Mouse (Mus musculus) adipocyte (in vitro differentiated cells): ENCODE results near the gene Gm10718.
A peak's percentile ranks its signal among the peaks of the same experiment; 100 is the strongest.
"Not testable (repeated sequence)": the region's sequence is repeated elsewhere in the genome, so short reads cannot be mapped to it uniquely, and the experiment has no call there.

ENCODE experiments used
- DNase-seq: peaks from one replicate; pipeline ENCODE4 v3.0.0-alpha.2; 2016; ENCODE audit warnings: low spot score

The Gm10718 gene

GRCm38 (mm10) chr9:3023312-3023984 is at the start of gene Gm10718:
Gene Gm10718 (plus strand): TSS chr9:3023547.
- not testable (repeated sequence) for DNase-seq

GRCm38 (mm10) chr9:3000445-3000972 is 22.8 kb upstream of the Gm10718 start, which contains the start of gene Gm10722:
Gene Gm10722 (plus strand): TSS chr9:3000922.
- peak; percentile 69 for DNase-seq

DNA sequence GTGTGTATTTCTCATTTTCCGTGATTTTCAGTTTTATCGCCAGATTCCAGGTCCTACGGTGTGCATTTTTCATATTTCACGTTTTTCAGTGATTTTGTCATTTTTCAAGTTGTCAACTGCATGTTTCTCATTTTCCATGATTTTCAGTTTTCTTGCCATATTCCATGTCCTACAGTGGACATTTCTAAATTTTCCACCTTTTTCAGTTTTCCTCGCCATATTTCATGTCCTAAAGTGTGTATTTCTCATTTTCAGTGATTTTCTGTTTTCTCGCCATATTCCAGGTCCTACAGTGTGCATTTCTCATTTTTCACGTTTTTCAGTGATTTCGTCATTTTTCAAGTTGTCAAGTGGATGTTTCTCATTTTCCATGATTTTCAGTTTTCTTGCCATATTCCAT is 22.3 kb upstream of the Gm10718 start:
- DNase-seq, result not testable (repeated sequence)

DNA sequence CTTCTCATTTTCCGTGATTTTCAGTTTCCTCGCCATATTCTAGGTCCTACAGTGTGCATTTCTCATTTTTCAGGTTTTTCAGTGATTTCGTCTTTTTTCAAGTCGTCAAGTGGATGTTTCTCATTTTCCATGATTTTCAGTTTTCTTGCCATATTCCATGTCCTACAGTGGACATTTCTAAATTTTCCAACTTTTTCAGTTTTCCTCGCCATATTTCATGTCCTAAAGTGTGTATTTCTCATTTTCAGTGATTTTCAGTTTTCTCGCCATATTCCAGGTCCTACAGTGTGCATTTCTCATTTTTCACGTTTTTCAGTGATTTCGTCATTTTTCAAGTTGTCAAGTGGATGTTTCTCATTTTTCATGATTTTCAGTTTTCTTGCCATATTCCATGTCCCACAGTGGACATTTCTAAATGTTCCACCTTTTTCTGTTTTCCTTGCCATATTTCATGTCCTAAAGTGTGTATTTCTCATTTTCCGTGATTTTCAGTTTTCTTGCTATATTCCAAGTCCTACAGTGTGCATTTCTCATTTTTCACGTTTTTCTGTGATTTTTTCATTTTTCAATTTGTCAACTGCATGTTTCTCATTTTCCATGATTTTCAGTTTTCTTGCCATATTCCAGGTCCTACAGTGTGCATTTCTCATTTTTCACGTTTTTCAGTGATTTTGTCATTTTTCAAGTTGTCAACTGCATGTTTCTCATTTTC is 21.2 kb upstream of the Gm10718 start:
- peak; percentile 25 for DNase-seq

DNA sequence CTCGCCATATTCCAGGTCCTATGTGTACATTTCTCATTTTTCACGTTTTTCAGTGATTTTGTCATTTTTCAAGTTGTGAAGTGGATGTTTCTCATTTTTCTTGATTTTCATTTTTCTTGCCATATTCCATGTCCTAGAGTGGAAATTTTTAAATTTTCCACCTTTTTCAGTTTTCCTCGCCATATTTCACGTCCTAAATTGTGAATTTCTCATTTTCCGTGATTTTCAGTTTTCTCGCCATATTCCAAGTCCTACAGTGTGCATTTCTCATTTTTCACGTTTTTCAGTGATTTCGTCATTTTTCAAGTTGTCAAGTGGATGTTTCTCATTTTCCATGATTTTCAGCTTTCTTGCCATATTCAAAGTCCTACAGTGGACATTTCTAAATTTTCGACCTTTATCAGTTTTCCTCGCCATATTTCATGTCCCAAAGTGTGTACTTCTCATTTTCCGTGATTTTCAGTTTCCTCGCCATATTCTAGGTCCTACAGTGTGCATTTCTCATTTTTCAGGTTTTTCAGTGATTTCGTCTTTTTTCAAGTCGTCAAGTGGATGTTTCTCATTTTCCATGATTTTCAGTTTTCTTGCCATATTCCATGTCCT is 20.5 kb upstream of the Gm10718 start, which contains the start of gene Gm11168:
TSS of gene Gm11168 (plus strand) at position 553 of the 603 bp plus-strand sequence.
- DNase-seq, result not testable (repeated sequence)

- DNase-seq, result not testable (repeated sequence)
Observed at GRCm38 (mm10) chr9:3006179-3006578, 17.2 kb upstream of the Gm10718 start.

DNA sequence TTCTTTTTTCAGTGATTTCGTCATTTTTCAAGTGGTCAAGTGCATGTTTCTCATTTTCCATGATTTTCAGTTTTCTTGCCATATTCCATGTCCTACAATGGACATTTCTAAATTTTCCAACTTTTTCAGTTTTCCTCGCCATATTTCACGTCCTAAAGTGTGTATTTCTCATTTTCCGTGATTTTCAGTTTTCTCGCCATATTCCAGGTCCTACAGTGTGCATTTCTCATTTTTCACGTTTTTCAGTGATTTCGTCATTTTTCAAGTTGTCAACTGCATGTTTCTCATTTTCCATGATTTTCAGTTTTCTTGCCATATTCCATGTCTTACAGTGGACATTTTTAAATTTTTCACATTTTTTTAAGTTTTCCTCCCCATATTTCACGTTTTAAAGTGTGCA is 16.7 kb upstream of the Gm10718 start:
- DNase-seq, result not testable (repeated sequence)

- DNase-seq, result peak; percentile 39
Observed at GRCm38 (mm10) chr9:3007272-3007671, 16.1 kb upstream of the Gm10718 start.

DNA sequence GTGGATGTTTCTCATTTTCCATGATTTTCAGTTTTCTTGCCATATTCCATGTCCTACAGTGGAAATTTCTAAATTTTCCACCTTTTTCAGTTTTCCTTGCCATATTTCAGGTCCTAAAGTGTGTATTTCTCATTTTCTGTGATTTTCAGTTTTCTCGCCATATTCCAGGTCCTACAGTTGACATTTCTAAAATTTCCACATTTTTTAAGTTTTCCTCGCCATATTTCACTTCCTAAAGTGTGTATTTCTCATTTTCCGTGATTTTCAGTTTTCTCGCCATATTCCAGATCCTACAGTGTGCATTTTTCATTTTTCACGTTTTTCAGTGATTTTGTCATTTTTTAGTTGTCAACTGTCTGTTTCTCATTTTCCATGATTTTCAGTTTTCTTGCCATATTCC is 14.0 kb upstream of the Gm10718 start:
- DNase-seq, result not testable (repeated sequence)

DNA sequence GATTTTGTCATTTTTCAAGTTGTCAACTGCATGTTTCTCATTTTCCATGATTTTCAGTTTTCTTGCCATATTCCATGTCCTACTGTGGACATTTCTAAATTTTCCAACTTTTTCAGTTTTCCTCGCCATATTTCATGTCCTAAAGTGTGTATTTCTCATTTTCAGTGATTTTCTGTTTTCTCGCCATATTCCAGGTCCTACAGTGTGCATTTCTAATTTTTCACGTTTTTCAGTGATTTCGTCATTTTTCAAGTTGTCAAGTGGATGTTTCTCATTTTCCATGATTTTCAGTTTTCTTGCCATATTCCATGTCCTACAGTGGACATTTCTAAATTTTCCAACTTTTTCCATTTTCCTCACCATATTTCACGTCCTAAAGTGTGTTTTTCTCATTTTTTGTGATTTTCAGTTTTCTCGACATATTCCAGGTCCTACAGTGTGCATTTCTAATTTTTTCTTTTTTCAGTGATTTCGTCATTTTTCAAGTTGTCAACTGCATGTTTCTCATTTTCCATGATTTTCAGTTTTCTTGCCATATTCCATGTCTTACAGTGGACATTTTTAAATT is 11.2 kb upstream of the Gm10718 start:
- DNase-seq, result not testable (repeated sequence)

DNA sequence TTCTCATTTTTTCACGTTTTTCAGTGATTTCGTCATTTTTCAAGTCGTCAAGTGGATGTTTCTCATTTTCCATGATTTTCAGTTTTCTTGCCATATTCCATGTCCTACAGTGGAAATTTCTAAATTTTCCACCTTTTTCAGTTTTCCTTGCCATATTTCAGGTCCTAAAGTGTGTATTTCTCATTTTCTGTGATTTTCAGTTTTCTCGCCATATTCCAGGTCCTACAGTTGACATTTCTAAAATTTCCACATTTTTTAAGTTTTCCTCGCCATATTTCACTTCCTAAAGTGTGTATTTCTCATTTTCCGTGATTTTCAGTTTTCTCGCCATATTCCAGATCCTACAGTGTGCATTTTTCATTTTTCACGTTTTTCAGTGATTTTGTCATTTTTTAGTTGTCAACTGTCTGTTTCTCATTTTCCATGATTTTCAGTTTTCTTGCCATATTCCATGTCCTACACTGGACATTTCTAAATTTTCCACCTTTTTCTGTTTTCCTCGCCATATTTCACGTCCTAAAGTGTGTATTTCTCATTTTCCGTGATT is 10.5 kb upstream of the Gm10718 start, which contains the start of gene Gm10721:
TSS of gene Gm10721 (plus strand) at position 408 of the 547 bp plus-strand sequence.
- not testable (repeated sequence) for DNase-seq

DNA sequence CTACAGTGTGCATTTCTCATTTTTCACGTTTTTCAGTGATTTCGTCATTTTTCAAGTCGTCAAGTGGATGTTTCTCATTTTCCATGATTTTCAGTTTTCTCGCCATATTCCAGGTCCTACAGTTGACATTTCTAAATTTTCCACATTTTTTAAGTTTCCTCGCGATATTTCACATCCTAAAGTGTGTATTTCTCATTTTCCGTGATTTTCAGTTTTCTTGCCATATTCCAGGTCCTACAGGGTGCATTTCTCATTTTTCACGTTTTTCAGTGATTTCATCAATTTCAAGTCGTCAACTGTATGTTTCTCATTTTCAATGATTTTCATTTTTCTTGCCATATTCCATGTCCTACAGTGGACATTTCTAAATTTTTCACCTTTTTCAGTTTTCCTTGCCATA is 8.0 kb upstream of the Gm10718 start, which contains the start of gene Gm10720:
TSS of gene Gm10720 (plus strand) at position 301 of the 400 bp plus-strand sequence.
- DNase-seq, result not testable (repeated sequence)

- DNase-seq, result not testable (repeated sequence)
Observed at GRCm38 (mm10) chr9:3015896-3016295, 7.5 kb upstream of the Gm10718 start.

DNA sequence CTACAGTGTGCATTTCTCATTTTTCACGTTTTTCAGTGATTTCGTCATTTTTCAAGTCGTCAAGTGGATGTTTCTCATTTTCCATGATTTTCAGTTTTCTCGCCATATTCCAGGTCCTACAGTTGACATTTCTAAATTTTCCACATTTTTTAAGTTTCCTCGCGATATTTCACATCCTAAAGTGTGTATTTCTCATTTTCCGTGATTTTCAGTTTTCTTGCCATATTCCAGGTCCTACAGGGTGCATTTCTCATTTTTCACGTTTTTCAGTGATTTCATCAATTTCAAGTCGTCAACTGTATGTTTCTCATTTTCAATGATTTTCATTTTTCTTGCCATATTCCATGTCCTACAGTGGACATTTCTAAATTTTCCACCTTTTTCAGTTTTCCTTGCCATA is 6.2 kb upstream of the Gm10718 start, which contains the start of gene Gm10719:
TSS of gene Gm10719 (plus strand) at position 301 of the 400 bp plus-strand sequence.
- not testable (repeated sequence) for DNase-seq

DNA sequence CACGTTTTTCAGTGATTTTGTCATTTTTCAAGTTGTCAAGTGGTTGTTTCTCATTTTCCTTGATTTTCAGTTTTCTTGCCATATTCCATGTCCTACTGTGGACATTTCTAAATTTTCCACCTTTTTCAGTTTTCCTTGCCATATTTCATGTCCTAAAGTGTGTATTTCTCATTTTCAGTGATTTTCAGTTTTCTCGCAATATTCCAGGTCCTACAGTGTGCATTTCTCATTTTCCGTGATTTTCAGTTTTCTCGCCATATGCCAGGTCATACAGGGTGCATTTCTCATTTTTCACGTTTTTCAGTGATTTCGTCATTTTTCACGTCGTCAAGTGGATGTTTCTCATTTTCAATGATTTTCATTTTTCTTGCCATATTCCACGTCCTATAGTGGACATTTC is 4.4 kb upstream of the Gm10718 start:
- not testable (repeated sequence) for DNase-seq

DNA sequence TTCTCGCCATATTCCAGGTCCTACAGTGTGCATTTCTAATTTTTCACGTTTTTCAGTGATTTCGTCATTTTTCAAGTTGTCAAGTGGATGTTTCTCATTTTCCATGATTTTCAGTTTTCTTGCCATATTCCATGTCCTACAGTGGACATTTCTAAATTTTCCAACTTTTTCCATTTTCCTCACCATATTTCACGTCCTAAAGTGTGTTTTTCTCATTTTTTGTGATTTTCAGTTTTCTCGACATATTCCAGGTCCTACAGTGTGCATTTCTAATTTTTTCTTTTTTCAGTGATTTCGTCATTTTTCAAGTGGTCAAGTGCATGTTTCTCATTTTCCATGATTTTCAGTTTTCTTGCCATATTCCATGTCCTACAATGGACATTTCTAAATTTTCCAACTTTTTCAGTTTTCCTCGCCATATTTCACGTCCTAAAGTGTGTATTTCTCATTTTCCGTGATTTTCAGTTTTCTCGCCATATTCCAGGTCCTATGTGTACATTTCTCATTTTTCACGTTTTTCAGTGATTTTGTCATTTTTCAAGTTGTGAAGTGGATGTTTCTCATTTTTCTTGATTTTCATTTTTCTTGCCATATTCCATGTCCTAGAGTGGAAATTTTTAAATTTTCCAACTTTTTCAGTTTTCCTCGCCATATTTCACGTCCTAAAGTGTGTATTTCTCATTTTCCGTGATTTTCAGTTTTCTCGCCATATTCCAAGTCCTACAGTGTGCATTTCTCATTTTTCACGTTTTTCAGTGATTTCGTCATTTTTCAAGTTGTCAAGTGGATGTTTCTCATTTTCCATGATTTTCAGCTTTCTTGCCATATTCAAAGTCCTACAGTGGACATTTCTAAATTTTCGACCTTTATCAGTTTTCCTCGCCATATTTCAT is 3.3 kb upstream of the Gm10718 start:
- DNase-seq, result not testable (repeated sequence)

DNA sequence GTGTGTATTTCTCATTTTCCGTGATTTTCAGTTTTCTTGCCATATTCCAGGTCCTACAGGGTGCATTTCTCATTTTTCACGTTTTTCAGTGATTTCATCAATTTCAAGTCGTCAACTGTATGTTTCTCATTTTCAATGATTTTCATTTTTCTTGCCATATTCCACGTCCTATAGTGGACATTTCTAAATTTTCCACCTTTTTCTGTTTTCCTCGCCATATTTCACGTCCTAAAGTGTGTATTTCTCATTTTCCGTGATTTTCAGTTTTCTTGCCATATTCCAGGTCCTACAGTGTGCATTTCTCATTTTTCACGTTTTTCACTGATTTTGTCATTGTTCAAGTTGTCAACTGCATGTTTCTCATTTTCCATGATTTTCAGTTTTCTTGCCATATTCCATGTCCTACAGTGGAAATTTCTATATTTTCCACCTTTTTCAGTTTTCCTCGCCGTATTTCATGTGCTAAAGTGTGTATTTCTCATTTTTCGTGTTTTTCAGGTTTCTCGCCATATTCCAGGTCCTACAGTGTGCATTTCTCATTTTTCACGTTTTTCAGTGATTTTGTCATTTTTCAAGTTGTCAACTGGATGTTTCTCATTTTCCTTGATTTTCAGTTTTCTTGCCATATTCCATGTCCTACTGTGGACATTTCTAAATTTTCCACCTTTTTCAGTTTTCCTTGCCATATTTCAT is 885 bp upstream of the Gm10718 start:
- DNase-seq, result peak; percentile 33

- DNase-seq, result not testable (repeated sequence)
Observed at GRCm38 (mm10) chr9:3023985-3024648, 770 bp downstream of the Gm10718 start.

DNA sequence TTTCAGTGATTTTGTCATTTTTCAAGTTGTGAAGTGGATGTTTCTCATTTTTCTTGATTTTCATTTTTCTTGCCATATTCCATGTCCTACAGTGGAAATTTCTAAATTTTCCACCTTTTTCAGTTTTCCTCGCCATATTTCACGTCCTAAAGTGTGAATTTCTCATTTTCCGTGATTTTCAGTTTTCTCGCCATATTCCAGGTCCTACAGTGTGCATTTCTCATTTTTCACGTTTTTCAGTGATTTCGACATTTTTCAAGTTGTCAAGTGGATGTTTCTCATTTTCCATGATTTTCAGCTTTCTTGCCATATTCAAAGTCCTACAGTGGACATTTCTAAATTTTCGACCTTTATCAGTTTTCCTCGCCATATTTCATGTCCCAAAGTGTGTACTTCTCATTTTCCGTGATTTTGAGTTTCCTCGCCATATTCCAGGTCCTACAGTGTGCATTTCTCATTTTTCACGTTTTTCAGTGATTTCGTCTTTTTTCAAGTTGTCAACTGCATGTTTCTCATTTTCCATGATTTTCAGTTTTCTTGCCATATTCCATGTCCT is 1.6 kb downstream of the Gm10718 start, which contains the start of gene Gm10717:
TSS of gene Gm10717 (plus strand) at position 506 of the 556 bp plus-strand sequence.
- not testable (repeated sequence) for DNase-seq
